Mouse (Mus musculus) midbrain, embryonic 12.5 days (tissue): ENCODE measurements at regions not wholly inside any gene's neighbourhood (a gene's known extent, or its start where the extent isn't known, plus 50 kb on each side); places are given as distances from the start of the nearest gene placed in this dataset.

Experiments used
- ATAC-seq: fragments of 200-750 bp; cut with Nextera tagmentation; 2 replicates; pipeline ENCODE4 v1.8.0; 2017; ENCODE audit warnings: low read depth, moderate TSS enrichment, moderate library complexity; ENCODE audit not compliant: low FRiP score
- H3K27ac ChIP-seq: fragments of 300-500 bp; sonication (generic); replicated peaks from 2 replicates; pipeline ENCODE4 v1.5.1; 2016; ENCODE audit warnings: mild to moderate bottlenecking
- H3K27me3 ChIP-seq: fragments of 300-500 bp; sonication (generic); 2 replicates; pipeline ENCODE4 v1.6.1; 2016; ENCODE audit warnings: mild to moderate bottlenecking
- H3K36me3 ChIP-seq: fragments of 300-500 bp; sonication (generic); 2 replicates; pipeline ENCODE4 v1.6.1; 2016
- H3K4me1 ChIP-seq: fragments of 300-500 bp; sonication (generic); 2 replicates; pipeline ENCODE4 v1.6.1; 2016
- H3K4me2 ChIP-seq: fragments of 300-500 bp; sonication (generic); replicated peaks from 2 replicates; pipeline ENCODE4 v1.6.1; 2016; ENCODE audit warnings: mild to moderate bottlenecking, moderate library complexity
- H3K4me3 ChIP-seq: fragments of 300-500 bp; sonication (generic); 2 replicates; pipeline ENCODE4 v1.5.1; 2016; ENCODE audit warnings: mild to moderate bottlenecking
- H3K9ac ChIP-seq: fragments of 300-500 bp; sonication (generic); replicated peaks from 2 replicates; pipeline ENCODE4 v1.6.1; 2016; ENCODE audit warnings: mild to moderate bottlenecking, moderate library complexity
- H3K9me3 ChIP-seq: fragments of 300-500 bp; sonication (generic); 2 replicates; pipeline ENCODE4 v1.6.1; 2016; ENCODE audit warnings: mild to moderate bottlenecking
- WGBS: fragments of 180-500 bp; shearing (Covaris S2); methylation state at CpG from one replicate; pipeline ENCODE4 v1.1.7; 2016; 5-methylcytosine and 5-hydroxymethylcytosine counted together

DNA sequence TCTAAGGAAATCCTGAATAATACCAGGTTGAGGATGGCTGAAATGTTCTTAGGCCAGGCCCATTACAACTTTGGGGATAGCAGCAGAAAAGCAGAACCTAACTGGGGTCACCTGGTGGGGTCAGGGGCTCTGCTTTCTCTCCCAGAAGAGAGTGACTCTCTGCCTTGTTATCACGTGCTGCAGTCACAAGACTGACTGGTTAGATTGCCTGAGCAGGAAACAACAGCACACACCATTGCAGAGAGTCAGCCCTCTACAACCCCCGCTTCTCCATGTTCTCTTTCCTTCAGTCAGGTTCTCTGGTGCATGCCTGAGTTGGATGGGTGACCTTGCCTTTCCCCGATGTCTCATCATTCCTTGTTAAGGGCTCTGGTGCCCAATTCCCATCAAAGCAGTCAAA, 91.2 kb upstream of the Hsd17b12 start:
- no peak overlapping the region for H3K9ac ChIP-seq
- ATAC-seq, result no peak
- H3K4me2 ChIP-seq, result no peak overlapping the region
- H3K27me3 ChIP-seq, result peaks cover 50% of the 10 kb centered on the region
- no peaks in the 10 kb centered on the region for H3K9me3 ChIP-seq
- peaks cover 25% of the 10 kb centered on the region for H3K4me1 ChIP-seq
- H3K36me3 ChIP-seq, result no peaks in the 10 kb centered on the region
- H3K27ac ChIP-seq, result no peak overlapping the region
- 72% methylated on average over 3 of the region's 3 CpGs for WGBS
- no peak overlapping the region for H3K4me3 ChIP-seq

DNA sequence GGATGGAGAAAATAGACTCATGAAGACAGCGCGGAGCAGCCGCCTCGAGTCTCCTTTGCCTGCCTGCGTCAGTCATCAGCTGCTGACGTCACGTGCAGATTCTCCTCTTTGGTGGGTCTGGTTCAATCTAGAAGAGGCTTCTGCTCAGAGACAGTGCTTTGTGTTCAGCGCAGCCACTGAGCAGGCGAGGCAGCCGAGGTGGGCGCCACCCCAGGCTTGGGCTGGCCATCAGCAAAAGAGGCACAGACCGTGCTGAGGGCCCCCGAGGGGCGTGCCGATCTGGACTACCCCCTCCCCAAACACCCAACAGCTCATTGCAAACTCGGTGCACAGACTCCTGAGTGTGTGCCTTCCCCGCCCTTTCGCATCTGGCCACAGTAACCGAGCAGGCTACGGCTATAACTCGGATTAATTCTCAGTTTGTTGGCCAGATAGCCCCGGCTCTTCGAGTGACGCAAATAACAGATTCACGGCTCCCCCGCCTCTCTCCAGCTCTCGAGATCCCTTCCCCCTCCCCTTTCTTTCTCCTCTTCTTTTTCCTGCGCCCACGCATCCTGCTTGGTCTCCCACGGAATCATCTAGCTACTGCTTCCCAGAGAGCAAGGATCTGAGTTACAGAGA, 89.2 kb upstream of the Hsd17b12 start:
- peaks cover 40% of the 10 kb centered on the region for H3K4me1 ChIP-seq
- peak overlapping the region; percentile 76 for H3K4me2 ChIP-seq
- under 1% methylated on average over 30 of the region's 30 CpGs for WGBS
- H3K9ac ChIP-seq, result peak overlapping the region; percentile 50
- H3K27ac ChIP-seq, result peak overlapping the region; percentile 88
- ATAC-seq, result peak; percentile 86
- H3K4me3 ChIP-seq, result peak overlapping the region; percentile 46
- no peaks in the 10 kb centered on the region for H3K9me3 ChIP-seq
- no peaks in the 10 kb centered on the region for H3K36me3 ChIP-seq
- peaks cover 69% of the 10 kb centered on the region for H3K27me3 ChIP-seq

DNA sequence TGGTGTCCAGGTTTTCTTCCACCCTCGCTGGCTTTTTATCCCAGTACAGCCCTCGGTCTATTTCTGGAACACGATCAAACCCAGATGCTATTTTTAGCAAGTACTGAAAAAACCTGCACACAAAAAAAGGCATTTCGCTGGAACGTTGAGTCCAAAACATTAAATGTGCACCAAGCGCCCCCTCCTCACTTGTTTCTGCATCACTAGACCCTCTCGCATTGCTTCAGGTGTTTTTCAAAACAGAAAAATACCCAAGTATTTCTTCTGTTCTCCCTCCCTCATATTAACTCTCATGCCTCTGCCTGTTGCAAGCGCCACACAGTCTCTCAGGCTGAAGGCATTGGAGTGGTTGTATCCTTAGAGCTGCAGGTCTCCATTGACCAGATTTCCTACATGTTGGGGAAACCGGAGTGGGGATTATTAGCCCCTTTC, 88.4 kb upstream of the Hsd17b12 start:
- H3K9ac ChIP-seq, result peak overlapping the region; percentile 50; the same call in 1 of the 2 replicates
- H3K36me3 ChIP-seq, result no peaks in the 10 kb centered on the region
- peak overlapping the region; percentile 88 for H3K27ac ChIP-seq
- peak overlapping the region; percentile 46 for H3K4me3 ChIP-seq
- peaks cover 77% of the 10 kb centered on the region for H3K27me3 ChIP-seq
- H3K9me3 ChIP-seq, result no peaks in the 10 kb centered on the region
- peak overlapping the region; percentile 76 for H3K4me2 ChIP-seq
- 32% methylated on average over 9 of the region's 9 CpGs for WGBS
- ATAC-seq, result no peak; the same call in 1 of the 2 replicates
- peaks cover 46% of the 10 kb centered on the region for H3K4me1 ChIP-seq

DNA sequence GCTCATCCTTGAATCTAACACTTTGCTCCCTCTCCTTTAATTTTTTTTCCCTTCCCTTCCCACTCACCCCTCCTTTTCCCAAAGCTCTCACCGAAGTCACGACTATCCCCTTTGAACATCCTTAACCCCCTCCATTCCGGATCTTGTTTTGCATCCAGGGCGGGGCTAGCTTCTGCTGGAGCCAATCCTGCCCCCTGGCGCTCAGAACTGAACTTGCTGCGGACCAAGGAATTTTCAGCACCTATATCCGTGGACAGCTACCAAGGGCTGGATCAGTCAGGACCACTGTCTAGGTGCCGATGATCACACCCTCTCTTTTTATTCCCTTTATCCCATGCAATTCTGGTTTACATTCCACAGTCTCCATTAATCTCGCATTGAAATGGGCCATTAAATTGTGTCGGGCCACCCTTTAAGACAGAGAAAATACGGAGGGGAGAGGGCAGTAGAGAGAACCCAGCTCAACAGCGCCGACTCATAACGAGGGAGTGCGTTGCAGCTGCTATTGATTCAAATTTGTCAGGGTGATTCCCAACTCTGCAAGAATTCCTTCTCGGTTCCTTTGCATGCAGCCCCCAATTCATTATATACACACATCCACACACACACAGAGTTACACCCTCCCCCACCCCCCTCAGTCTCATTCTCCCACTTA, 87.7 kb upstream of the Hsd17b12 start:
- H3K9ac ChIP-seq, result no peak overlapping the region
- H3K27ac ChIP-seq, result no peak overlapping the region
- WGBS, result 1% methylated on average over 16 of the region's 16 CpGs
- peaks cover 83% of the 10 kb centered on the region for H3K27me3 ChIP-seq
- no peaks in the 10 kb centered on the region for H3K36me3 ChIP-seq
- peaks cover 53% of the 10 kb centered on the region for H3K4me1 ChIP-seq
- peak; percentile 31 for ATAC-seq
- H3K4me3 ChIP-seq, result peak overlapping the region; percentile 29
- peak overlapping the region; percentile 76 for H3K4me2 ChIP-seq
- no peaks in the 10 kb centered on the region for H3K9me3 ChIP-seq

DNA sequence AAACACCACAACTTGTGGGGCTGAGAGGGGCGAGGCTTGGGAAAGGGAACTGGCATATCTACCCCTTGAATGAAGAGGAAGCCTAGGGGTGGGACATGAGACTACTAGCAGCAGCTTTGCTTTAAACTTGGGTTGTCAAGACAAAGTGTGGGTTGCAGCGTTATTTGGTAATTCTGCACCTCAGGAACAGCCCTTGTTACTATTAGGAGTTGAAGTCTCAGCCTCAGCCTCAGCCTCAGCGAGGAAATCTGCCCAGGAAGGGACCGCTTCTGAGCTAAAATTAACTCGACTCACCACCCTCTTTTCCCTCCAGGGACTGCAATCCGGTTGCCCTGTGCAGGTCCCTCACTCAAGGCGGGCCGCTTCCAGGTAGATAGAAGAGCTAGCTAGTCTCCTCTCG, 86.4 kb upstream of the Hsd17b12 start:
- no peak for ATAC-seq
- under 1% methylated on average over 9 of the region's 9 CpGs for WGBS
- peak overlapping the region; percentile 9; the same call in 1 of the 2 replicates for H3K4me2 ChIP-seq
- peaks cover 91% of the 10 kb centered on the region for H3K27me3 ChIP-seq
- no peaks in the 10 kb centered on the region for H3K9me3 ChIP-seq
- peaks cover 61% of the 10 kb centered on the region for H3K4me1 ChIP-seq
- H3K36me3 ChIP-seq, result no peaks in the 10 kb centered on the region
- no peak overlapping the region for H3K9ac ChIP-seq
- no peak overlapping the region for H3K27ac ChIP-seq
- H3K4me3 ChIP-seq, result 0 out of 2 replicates have a peak overlapping the region, but pooled peaks have one; percentile 31

DNA sequence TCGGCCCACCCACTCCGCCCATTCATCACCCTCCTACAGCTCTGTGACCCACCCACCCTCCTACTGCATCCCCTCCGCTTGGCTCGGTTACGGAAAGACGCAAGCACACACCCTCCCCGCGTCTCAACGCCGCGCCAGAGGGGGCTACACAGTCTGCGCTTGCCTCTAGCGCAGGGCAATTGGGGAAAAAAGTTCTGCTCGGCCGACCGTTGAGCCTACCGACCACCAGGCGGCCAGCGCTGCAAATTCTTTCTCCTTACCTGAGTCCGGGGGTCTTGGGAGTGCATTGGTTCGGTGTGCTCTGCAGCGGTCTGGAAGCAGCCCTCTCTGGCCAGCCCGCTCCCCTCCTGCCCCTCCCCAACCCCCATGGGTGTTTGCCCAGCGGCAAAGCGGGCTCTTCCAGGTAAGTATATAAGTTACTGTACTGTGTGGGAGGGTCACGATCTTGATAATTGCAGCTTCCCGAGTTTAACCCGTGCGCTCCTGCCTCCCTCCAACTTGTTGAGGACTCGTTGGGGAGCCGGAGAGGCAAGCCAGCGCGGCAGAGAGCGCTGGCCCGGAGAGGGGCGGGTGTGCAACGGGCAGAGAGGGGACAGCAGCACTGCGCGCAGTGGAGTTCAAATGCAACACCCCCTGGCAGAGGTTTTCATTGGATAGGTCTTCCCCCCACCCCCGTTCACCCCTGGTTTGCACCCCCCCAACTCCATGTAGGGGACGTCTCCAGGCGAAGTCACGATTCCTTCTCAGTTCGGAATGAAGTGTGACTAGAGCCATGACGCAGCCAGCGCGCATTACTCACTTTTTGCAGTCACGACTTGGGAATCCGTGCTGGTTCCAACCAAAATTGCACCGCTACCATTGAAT, 85.5 kb upstream of the Hsd17b12 start:
- no peak for ATAC-seq
- no peaks in the 10 kb centered on the region for H3K9me3 ChIP-seq
- peaks cover 61% of the 10 kb centered on the region for H3K4me1 ChIP-seq
- peaks cover 94% of the 10 kb centered on the region for H3K27me3 ChIP-seq
- no peaks in the 10 kb centered on the region for H3K36me3 ChIP-seq
- WGBS, result under 1% methylated on average over 48 of the region's 50 CpGs
- peak overlapping the region; percentile 44 for H3K4me2 ChIP-seq
- peak overlapping the region; percentile 31 for H3K4me3 ChIP-seq
- no peak overlapping the region for H3K27ac ChIP-seq
- H3K9ac ChIP-seq, result no peak overlapping the region

DNA sequence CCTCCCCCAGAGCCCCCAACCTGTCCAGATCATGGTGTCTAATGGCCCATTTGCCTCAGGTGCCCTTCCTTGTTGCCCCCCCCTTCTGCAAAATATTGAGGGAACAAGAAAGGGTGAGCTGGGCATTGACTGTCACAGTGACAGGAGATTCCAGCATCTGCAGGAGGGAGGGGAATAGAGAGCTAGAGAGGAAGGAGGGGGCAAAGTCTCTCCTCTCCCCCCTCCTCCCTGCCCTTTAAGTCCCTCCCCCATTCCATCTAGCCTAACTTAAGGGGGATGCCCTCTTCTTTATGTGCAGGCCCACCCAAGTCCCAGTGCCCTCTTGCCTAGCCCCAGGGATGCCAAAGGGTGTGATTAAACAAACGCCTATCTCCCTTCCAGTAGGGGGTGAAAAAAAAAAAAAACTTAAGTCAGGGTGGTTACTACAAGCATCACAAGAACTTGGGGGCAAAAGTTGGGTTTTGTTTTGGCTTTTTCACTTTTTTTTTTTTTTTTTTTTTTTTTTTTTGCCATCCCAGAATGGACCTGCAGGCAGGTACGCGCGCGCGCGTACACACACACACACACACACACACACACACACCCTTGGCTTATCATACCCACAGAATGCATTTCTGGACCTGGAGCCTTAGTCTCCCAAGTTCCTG, 84.8 kb upstream of the Hsd17b12 start:
- Histone ChIP-seq H3K36me3 (no peaks in the 10 kb centered on the region), H3K27ac (no peak overlapping the region), H3K4me2 (peak overlapping the region; percentile 44), H3K4me3 (peak overlapping the region; percentile 31; the same call in 1 of the 2 replicates), H3K27me3 (peaks cover 96% of the 10 kb centered on the region), H3K9me3 (no peaks in the 10 kb centered on the region), H3K9ac (no peak overlapping the region), H3K4me1 (peaks cover 61% of the 10 kb centered on the region)
- ATAC-seq, result no peak
- WGBS, result 2% methylated on average over 7 of the region's 7 CpGs

DNA sequence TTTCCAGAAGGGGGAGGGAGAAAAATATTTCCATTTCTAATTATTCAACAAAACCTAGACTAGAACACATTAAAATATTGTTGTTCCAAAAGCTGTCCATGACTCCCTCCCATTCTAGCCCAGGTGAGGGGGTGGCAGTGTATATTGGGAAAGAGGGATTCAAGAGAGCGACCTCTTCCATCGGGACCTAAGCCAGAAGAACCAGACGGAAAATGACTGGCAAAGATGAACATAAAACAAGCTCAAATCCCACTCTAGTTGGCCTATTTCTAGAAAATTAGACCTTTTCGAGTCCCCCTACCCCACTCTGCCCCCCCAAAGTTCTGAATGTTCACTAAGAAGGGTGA, 84.3 kb upstream of the Hsd17b12 start:
- Histone ChIP-seq H3K27ac (no peak overlapping the region), H3K4me2 (peak overlapping the region; percentile 80), H3K9me3 (no peaks in the 10 kb centered on the region), H3K27me3 (peaks cover 95% of the 10 kb centered on the region), H3K4me3 (no peak overlapping the region), H3K4me1 (peaks cover 56% of the 10 kb centered on the region), H3K36me3 (no peaks in the 10 kb centered on the region), H3K9ac (no peak overlapping the region)
- no peak for ATAC-seq
- 6% methylated on average over 4 of the region's 4 CpGs for WGBS

DNA sequence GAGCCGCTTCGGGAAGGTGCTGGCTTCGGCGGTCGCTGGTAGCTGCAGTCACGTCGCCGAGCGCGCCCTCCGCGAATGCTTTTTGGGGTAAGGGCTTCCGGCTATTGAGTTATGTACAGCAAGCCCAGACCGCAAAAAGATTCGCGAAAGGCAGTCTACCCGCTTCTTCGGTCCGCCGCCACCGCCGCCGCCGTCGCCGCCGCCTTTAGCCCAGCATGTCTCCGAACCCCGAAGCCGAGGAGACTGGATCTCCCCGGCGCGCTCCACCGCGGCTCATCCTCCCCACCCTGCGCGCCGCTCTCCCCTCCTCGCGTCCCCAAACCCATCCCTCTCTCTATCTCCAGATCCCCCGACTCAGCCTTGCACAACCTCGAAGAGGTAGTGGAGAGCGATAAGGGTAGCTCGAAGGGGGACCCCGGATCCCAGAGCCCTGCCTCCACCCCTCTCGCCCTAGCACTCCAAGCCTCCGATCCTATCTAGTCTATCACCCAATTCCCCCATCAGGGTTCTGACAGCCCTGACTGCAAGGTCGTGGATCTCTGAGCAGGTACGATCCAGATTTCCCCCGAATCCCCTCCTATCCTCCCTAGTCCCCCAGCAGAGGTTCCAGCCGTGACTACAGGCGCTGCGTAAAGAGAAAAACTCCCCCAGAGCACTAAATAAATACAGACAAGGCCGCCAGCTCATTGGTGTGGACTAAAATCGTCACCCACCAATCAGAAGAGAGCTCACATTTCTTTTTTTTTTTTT, 83.7 kb upstream of the Hsd17b12 start:
- Histone ChIP-seq H3K4me3 (peak overlapping the region; percentile 46), H3K36me3 (no peaks in the 10 kb centered on the region), H3K9ac (peak overlapping the region; percentile 31; the same call in 1 of the 2 replicates), H3K27ac (no peak overlapping the region), H3K27me3 (peaks cover 91% of the 10 kb centered on the region), H3K9me3 (no peaks in the 10 kb centered on the region), H3K4me1 (peaks cover 51% of the 10 kb centered on the region), H3K4me2 (peak overlapping the region; percentile 80)
- WGBS, result 1% methylated on average over 35 of the region's 55 CpGs
- 0 out of 2 replicates have a peak, but pooled peaks have one; percentile 12 for ATAC-seq

DNA sequence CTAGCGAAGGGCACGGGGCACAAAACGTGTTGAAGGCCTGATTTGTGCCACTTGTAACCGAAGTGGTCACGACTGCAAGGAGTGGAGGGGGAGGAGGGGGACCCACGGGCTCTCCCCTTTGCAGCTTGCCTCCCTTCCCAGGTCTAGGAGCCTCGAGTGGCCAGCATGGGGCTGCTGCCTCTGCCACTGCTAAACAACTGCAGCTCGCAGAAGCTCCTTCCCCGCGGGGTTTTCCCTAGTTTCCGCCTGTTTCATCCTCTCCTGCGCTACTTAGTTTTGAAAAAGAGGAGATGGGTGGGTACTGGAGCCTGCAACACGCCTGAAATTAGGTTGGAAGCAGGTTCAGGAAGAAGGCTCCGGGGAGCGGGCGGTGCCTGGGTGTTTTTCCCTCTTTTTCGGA, 82.6 kb upstream of the Hsd17b12 start:
- H3K27me3 ChIP-seq, result peaks cover 85% of the 10 kb centered on the region
- peaks cover 41% of the 10 kb centered on the region for H3K4me1 ChIP-seq
- H3K27ac ChIP-seq, result no peak overlapping the region
- H3K9ac ChIP-seq, result no peak overlapping the region
- 2% methylated on average over 17 of the region's 17 CpGs for WGBS
- H3K36me3 ChIP-seq, result no peaks in the 10 kb centered on the region
- H3K9me3 ChIP-seq, result no peaks in the 10 kb centered on the region
- H3K4me2 ChIP-seq, result peak overlapping the region; percentile 80
- ATAC-seq, result no peak
- peak overlapping the region; percentile 46 for H3K4me3 ChIP-seq

DNA sequence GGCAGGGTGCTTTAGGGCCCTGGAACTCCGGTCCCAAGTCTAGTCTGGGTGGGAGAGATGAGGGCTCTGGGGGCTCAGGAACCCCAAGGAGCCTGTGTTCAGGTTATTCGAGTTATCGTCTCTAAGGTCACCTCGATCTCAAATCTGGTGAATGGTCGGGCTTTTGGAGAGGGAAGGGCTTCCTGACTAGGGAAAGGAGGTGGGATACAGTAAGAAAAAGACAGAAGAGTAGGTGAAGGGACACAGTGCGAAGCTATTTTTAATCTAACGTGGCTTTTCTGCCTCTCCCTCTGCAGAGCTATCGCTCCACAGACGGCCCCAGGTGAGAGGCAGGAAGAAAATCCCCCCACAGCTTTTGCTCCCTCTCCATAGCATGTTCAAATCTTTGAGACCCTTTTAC, 81.8 kb upstream of the Hsd17b12 start:
- 11% methylated on average over 9 of the region's 9 CpGs for WGBS
- no peak for ATAC-seq
- H3K9me3 ChIP-seq, result no peaks in the 10 kb centered on the region
- H3K4me1 ChIP-seq, result peaks cover 41% of the 10 kb centered on the region
- no peak overlapping the region for H3K27ac ChIP-seq
- peaks cover 78% of the 10 kb centered on the region for H3K27me3 ChIP-seq
- H3K9ac ChIP-seq, result no peak overlapping the region
- H3K36me3 ChIP-seq, result no peaks in the 10 kb centered on the region
- no peak overlapping the region for H3K4me2 ChIP-seq
- H3K4me3 ChIP-seq, result no peak overlapping the region
